Mouse (Mus musculus) ES-E14 (cell line): ENCODE data around the gene Slc9a9. TPM values are rescaled to one million over a fixed set of nuclear protein-coding genes. Genes with fewer than 3 reads are reported as not detected.

Experiments
- DNase-seq: peaks from one replicate; pipeline ENCODE4 v3.0.0-alpha.2; 2013; ENCODE audit warnings: low read depth, low spot score
- H3K27ac ChIP-seq: 2 replicates; pipeline ENCODE4 v1.5.1; 2012; ENCODE audit warnings: low read depth, mild to moderate bottlenecking, low read length, moderate library complexity, mixed read lengths; ENCODE audit not compliant: poor library complexity, insufficient read depth, severe bottlenecking
- H3K36me3 ChIP-seq: 2 replicates; pipeline ENCODE4 v1.6.1; 2012; ENCODE audit warnings: mild to moderate bottlenecking, low read length, moderate library complexity, mixed read lengths; ENCODE audit not compliant: control insufficient read depth, poor library complexity, insufficient read depth, severe bottlenecking
- H3K4me1 ChIP-seq, 2 experiments: fragments of 150-350 bp in 1 of 2; sonication (generic) in 1 of 2; 2 replicates each; pipeline ENCODE4 v1.6.1; 2012; ENCODE audit warnings: low read length in 2 of 2, mild to moderate bottlenecking in 1 of 2, mixed read lengths in 1 of 2; ENCODE audit not compliant: control insufficient read depth in 2 of 2, insufficient read depth in 2 of 2, poor library complexity in 1 of 2
- H3K4me3 ChIP-seq, 2 experiments: fragments of 150-350 bp in 1 of 2; sonication (generic) in 1 of 2; 2 replicates each; pipeline ENCODE4 v1.5.1; 2012; ENCODE audit warnings: low read length in 2 of 2, low read depth in 1 of 2, mild to moderate bottlenecking in 1 of 2, mixed read lengths in 1 of 2; ENCODE audit not compliant: insufficient read depth in 1 of 2, poor library complexity in 1 of 2, severe bottlenecking in 1 of 2
- H3K9ac ChIP-seq: 2 replicates; pipeline ENCODE4 v1.6.1; 2012; ENCODE audit warnings: low read depth, mild to moderate bottlenecking, low read length, mixed read lengths; ENCODE audit not compliant: poor library complexity, insufficient read depth, severe bottlenecking
- H3K9me3 ChIP-seq: fragments of 150-350 bp; sonication (generic); 2 replicates; pipeline ENCODE4 v1.6.1; 2012; ENCODE audit warnings: low read depth, mild to moderate bottlenecking, low read length; ENCODE audit not compliant: control insufficient read depth, insufficient read depth
- CHD2 ChIP-seq: IDR thresholded peaks from 2 replicates; pipeline ENCODE4 v1.6.1; 2014; ENCODE audit warnings: mild to moderate bottlenecking, low read depth, low read length, inconsistent platforms
- HCFC1 ChIP-seq: IDR thresholded peaks from 2 replicates; pipeline ENCODE4 v1.6.1; 2012; ENCODE audit warnings: low read length, inconsistent platforms, borderline replicate concordance; ENCODE audit not compliant: insufficient read depth
- MAFK ChIP-seq: IDR thresholded peaks from 2 replicates; pipeline ENCODE4 v1.6.1; 2014; ENCODE audit warnings: mild to moderate bottlenecking, low read depth, low read length, inconsistent platforms; ENCODE audit not compliant: insufficient read depth
- ZC3H11A ChIP-seq: IDR thresholded peaks from 2 replicates; pipeline ENCODE4 v1.6.1; 2012; ENCODE audit warnings: low read depth, mild to moderate bottlenecking, inconsistent platforms, low read length, borderline replicate concordance
- ZNF384 ChIP-seq: IDR thresholded peaks from 2 replicates; pipeline ENCODE4 v1.6.1; 2012; ENCODE audit warnings: low read depth, low read length, inconsistent platforms
- in situ Hi-C, 2 experiments: fragments of 600-800 bp; cut with MboI; formaldehyde crosslinking; loops; one replicate each; pipeline ENCODE4 v1.15.1; 2025; ENCODE audit warnings: low sequenced_read_pairs in 2 of 2, inconsistent platforms in 1 of 2; ENCODE audit not compliant: unreplicated experiment in 2 of 2
- total RNA-seq: library from RNA; depleted of rRNA; stranded (reverse); fragments of 300-350 nt; gene quantifications from 2 replicates; pipeline ENCODE4 v1.2.3, GENCODE M21; 2012

Slc9a9 gene
- total RNA-seq, 1 experiment = 0.13 TPM

DNA sequence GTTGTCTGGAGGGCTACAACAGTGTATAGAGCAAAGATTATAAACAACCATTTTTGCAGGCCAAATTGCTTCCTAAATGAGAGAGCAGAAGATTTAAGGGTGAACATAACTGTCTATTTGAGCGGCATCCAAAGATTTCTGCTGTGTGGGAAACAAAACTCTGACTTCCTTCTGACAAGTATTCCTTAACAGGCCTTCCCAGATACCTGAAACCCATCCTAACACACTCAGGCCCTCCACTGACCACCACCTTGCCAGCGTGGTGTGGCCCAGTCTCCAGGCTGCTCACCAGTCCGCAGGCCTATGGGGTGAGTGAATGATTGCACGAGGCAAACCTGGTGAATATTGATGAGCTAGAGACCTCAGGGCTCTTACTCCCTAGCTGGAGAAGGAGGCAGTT lies 557.3 kb downstream of the Slc9a9 start:
- Histone ChIP-seq H3K9me3 (no peaks in the 10 kb centered on the region), H3K4me1 (no peaks in the 10 kb centered on the region), H3K27ac (no peak overlapping the region), H3K36me3 (no peaks in the 10 kb centered on the region), H3K9ac (no peak overlapping the region), H3K4me3 (no peak overlapping the region)
- in situ Hi-C loops = no loop called here
- no peak for DNase-seq
- TF ChIP-seq HCFC1 (no peak), CHD2 (no peak), ZC3H11A (no peak), ZNF384 (no peak), MAFK (no peak)

GRCm38 (mm10) chr9:95228123-95228522 lies 558.4 kb downstream of the Slc9a9 start:
- H3K27ac ChIP-seq = no peak overlapping the region
- no peak overlapping the region for H3K9ac ChIP-seq
- DNase-seq = no peak
- in situ Hi-C loops = no loop called here
- H3K36me3 ChIP-seq = no peaks in the 10 kb centered on the region
- H3K4me3 ChIP-seq = no peak overlapping the region
- TF ChIP-seq ZC3H11A (no peak), MAFK (peak; percentile 96)
- H3K4me1 ChIP-seq = no peaks in the 10 kb centered on the region
- H3K9me3 ChIP-seq = no peaks in the 10 kb centered on the region

GRCm38 (mm10) chr9:95229147-95229546 lies 559.4 kb downstream of the Slc9a9 start:
- no peaks in the 10 kb centered on the region for H3K9me3 ChIP-seq
- no peaks in the 10 kb centered on the region for H3K4me1 ChIP-seq
- TF ChIP-seq MAFK (no peak), ZC3H11A (no peak), HCFC1 (no peak), CHD2 (no peak), ZNF384 (no peak)
- H3K4me3 ChIP-seq = no peak overlapping the region
- no peak overlapping the region for H3K27ac ChIP-seq
- in situ Hi-C loops = no loop called here
- DNase-seq = no peak
- no peak overlapping the region for H3K9ac ChIP-seq
- H3K36me3 ChIP-seq = no peaks in the 10 kb centered on the region

- TF ChIP-seq HCFC1 = no peak
- no peak for TF ChIP-seq MAFK
- no peak for TF ChIP-seq ZNF384
- TF ChIP-seq CHD2 = no peak
- no peak for TF ChIP-seq ZC3H11A
- in situ Hi-C loops = no loop called here
- no peak for DNase-seq
Observed at GRCm38 (mm10) chr9:95239900-95240299, 570.2 kb downstream of the Slc9a9 start.

GRCm38 (mm10) chr9:95242628-95243195 lies 573.0 kb downstream of the Slc9a9 start:
- Histone ChIP-seq H3K4me3 (no peak overlapping the region), H3K4me1 (no peaks in the 10 kb centered on the region), H3K9ac (no peak overlapping the region), H3K27ac (no peak overlapping the region), H3K9me3 (no peaks in the 10 kb centered on the region), H3K36me3 (no peaks in the 10 kb centered on the region)
- in situ Hi-C loops = no loop called here
- TF ChIP-seq MAFK (no peak), HCFC1 (no peak), ZNF384 (no peak), CHD2 (no peak), ZC3H11A (no peak)
- no peak for DNase-seq

More at GRCm38 (mm10) chr9:95239900-95240299, 570.2 kb downstream of the Slc9a9 start:
- Histone ChIP-seq H3K9ac (no peak overlapping the region), H3K9me3 (no peaks in the 10 kb centered on the region), H3K4me3 (no peak overlapping the region), H3K36me3 (no peaks in the 10 kb centered on the region), H3K27ac (no peak overlapping the region), H3K4me1 (no peaks in the 10 kb centered on the region)
